Mouse (Mus musculus) kidney, postnatal 0 days (tissue): ENCODE data around the gene Kcnj15. TPM values are rescaled to one million over a fixed set of nuclear protein-coding genes. Genes with fewer than 3 reads are reported as not detected.

Source experiments
- ATAC-seq: fragments of 200-750 bp; cut with Nextera tagmentation; replicated peaks from 2 replicates; pipeline ENCODE4 v1.8.0; 2017; ENCODE audit warnings: low read depth, moderate number of reproducible peaks, moderate TSS enrichment, moderate library complexity; ENCODE audit not compliant: low FRiP score
- DNase-seq: peaks from one replicate; pipeline ENCODE4 v3.0.0-alpha.2; 2016; ENCODE audit warnings: low spot score
- H3K27ac ChIP-seq: fragments of 300-500 bp; sonication (generic); 2 replicates; pipeline ENCODE4 v1.5.1; 2014; ENCODE audit warnings: mild to moderate bottlenecking
- H3K27me3 ChIP-seq: fragments of 300-500 bp; sonication (generic); 2 replicates; pipeline ENCODE4 v1.6.1; 2014; ENCODE audit warnings: low read length, mixed read lengths; ENCODE audit not compliant: insufficient read depth
- H3K36me3 ChIP-seq: fragments of 300-500 bp; sonication (generic); 2 replicates; pipeline ENCODE4 v1.6.1; 2014; ENCODE audit warnings: low read length, mixed read lengths; ENCODE audit not compliant: insufficient read depth
- H3K4me1 ChIP-seq: fragments of 300-500 bp; sonication (generic); replicated peaks from 2 replicates; pipeline ENCODE4 v1.6.1; 2014; ENCODE audit warnings: antibody characterized with exemption, low read length, mixed read lengths; ENCODE audit not compliant: insufficient read depth
- H3K4me2 ChIP-seq: fragments of 300-500 bp; sonication (generic); 2 replicates; pipeline ENCODE4 v1.6.1; 2014; ENCODE audit warnings: mild to moderate bottlenecking, low read length, moderate library complexity, mixed read lengths
- H3K4me3 ChIP-seq: fragments of 300-500 bp; sonication (generic); replicated peaks from 2 replicates; pipeline ENCODE4 v1.5.1; 2014; ENCODE audit warnings: low read depth, low read length
- H3K9ac ChIP-seq: fragments of 300-500 bp; sonication (generic); 2 replicates; pipeline ENCODE4 v1.6.1; 2014; ENCODE audit warnings: low read depth, low read length
- H3K9me3 ChIP-seq: fragments of 300-500 bp; sonication (generic); replicated peaks from 2 replicates; pipeline ENCODE4 v1.6.1; 2016; ENCODE audit warnings: low read length, inconsistent platforms, mixed read lengths
- CTCF ChIP-seq: IDR thresholded peaks from 2 replicates; pipeline ENCODE4 v1.5.1; 2016; ENCODE audit warnings: antibody characterized with exemption, low read depth, mild to moderate bottlenecking, moderate library complexity
- WGBS: fragments of 180-500 bp; shearing (Covaris S2); extraction: QIAGEN DNeasy Blood & Tissue Kit; methylation state at CpG from one replicate; pipeline ENCODE4 v1.1.7; 2014; 5-methylcytosine and 5-hydroxymethylcytosine counted together
- polyA plus RNA-seq: library from polyadenylated mRNA; unstranded; fragments of >200 nt; fragmentation: Nextera tagmentation; extraction: Ambion mirVana; gene quantifications from 2 replicates; pipeline ENCODE4 v1.2.1, GENCODE M21; 2015

Gene Kcnj15
- polyA plus RNA-seq, 1 experiment from 2014 or later, result 14.7 TPM

GRCm38 (mm10) chr16:95243401-95243800 lies 14.0 kb upstream of the Kcnj15 start:
- no peak overlapping the region for H3K27ac ChIP-seq
- ATAC-seq (no peak), DNase-seq (no peak)
- H3K27me3 ChIP-seq, result no peaks in the 10 kb centered on the region
- H3K4me2 ChIP-seq, result no peak overlapping the region
- H3K36me3 ChIP-seq, result no peaks in the 10 kb centered on the region
- no peaks in the 10 kb centered on the region for H3K9me3 ChIP-seq
- H3K9ac ChIP-seq, result no peak overlapping the region
- no peaks in the 10 kb centered on the region; the same call in 1 of the 2 replicates for H3K4me1 ChIP-seq
- no peak for TF ChIP-seq CTCF
- 64% methylated on average over 1 of the region's 1 CpGs for WGBS
- no peak overlapping the region for H3K4me3 ChIP-seq

GRCm38 (mm10) chr16:95244626-95245303 lies 12.6 kb upstream of the Kcnj15 start:
- Histone ChIP-seq H3K36me3 (no peaks in the 10 kb centered on the region), H3K9ac (no peak overlapping the region), H3K4me2 (no peak overlapping the region), H3K27ac (peak overlapping the region; percentile 37; the same call in 1 of the 2 replicates), H3K27me3 (no peaks in the 10 kb centered on the region), H3K4me3 (no peak overlapping the region), H3K4me1 (no peaks in the 10 kb centered on the region; the same call in 1 of the 2 replicates), H3K9me3 (no peaks in the 10 kb centered on the region)
- TF ChIP-seq CTCF, result no peak
- 72% methylated on average over 12 of the region's 12 CpGs for WGBS
- ATAC-seq (peak; percentile 23; the same call in 1 of the 2 replicates), DNase-seq (no peak)

DNA sequence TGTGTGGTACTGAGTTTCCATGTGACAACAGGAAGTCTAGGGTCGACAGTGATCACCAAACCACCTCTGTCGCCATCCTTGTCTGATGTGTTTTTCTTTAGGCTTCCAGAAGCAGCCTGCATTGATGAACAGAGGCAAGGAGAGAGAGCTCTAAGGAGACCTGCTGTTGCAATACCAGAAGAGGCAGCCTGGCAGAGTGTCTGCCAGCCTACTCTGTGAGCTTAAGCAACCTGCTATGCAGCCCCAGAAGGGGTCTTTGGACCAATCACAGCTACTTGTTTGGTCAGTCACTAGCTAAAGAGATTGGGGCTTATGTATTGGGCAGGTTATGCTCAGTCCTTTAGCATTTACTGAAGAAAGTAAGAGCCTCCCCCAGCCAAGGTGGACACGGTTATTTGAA lies 11.9 kb upstream of the Kcnj15 start:
- 0 out of 2 replicates have a peak overlapping the region, but pooled peaks have one; percentile 22 for H3K27ac ChIP-seq
- 82% methylated on average over 3 of the region's 3 CpGs for WGBS
- DNase-seq (no peak), ATAC-seq (no peak)
- no peaks in the 10 kb centered on the region for H3K27me3 ChIP-seq
- no peak overlapping the region for H3K4me2 ChIP-seq
- H3K9ac ChIP-seq, result no peak overlapping the region
- TF ChIP-seq CTCF, result no peak
- no peaks in the 10 kb centered on the region; the same call in 1 of the 2 replicates for H3K4me1 ChIP-seq
- no peak overlapping the region for H3K4me3 ChIP-seq
- no peaks in the 10 kb centered on the region for H3K9me3 ChIP-seq
- H3K36me3 ChIP-seq, result no peaks in the 10 kb centered on the region

- no peak overlapping the region for H3K4me2 ChIP-seq
- no peaks in the 10 kb centered on the region for H3K36me3 ChIP-seq
- 41% methylated on average over 5 of the region's 5 CpGs for WGBS
- H3K9ac ChIP-seq, result no peak overlapping the region
- TF ChIP-seq CTCF, result no peak
- ATAC-seq, result no peak
- no peaks in the 10 kb centered on the region for H3K9me3 ChIP-seq
- no peak overlapping the region for H3K4me3 ChIP-seq
- DNase-seq, result no peak
- no peaks in the 10 kb centered on the region for H3K4me1 ChIP-seq
- no peak overlapping the region for H3K27ac ChIP-seq
- H3K27me3 ChIP-seq, result no peaks in the 10 kb centered on the region
Observed at GRCm38 (mm10) chr16:95248646-95249045, 8.7 kb upstream of the Kcnj15 start.

GRCm38 (mm10) chr16:95256648-95257047 lies 710 bp upstream of the Kcnj15 start:
- ATAC-seq (no peak), DNase-seq (no peak)
- no peak overlapping the region for H3K9ac ChIP-seq
- H3K36me3 ChIP-seq, result no peaks in the 10 kb centered on the region
- no peak overlapping the region for H3K4me3 ChIP-seq
- H3K4me1 ChIP-seq, result no peaks in the 10 kb centered on the region
- H3K27ac ChIP-seq, result no peak overlapping the region
- H3K4me2 ChIP-seq, result no peak overlapping the region
- H3K9me3 ChIP-seq, result no peaks in the 10 kb centered on the region
- no peaks in the 10 kb centered on the region for H3K27me3 ChIP-seq
- 75% methylated on average over 2 of the region's 2 CpGs for WGBS
- no peak for TF ChIP-seq CTCF

GRCm38 (mm10) chr16:95258100-95258499 lies 742 bp downstream of the Kcnj15 start:
- H3K27me3 ChIP-seq, result no peaks in the 10 kb centered on the region
- DNase-seq (no peak), ATAC-seq (no peak)
- no peak overlapping the region; the same call in 1 of the 2 replicates for H3K9ac ChIP-seq
- no peak for TF ChIP-seq CTCF
- no peak overlapping the region for H3K4me3 ChIP-seq
- no peaks in the 10 kb centered on the region for H3K4me1 ChIP-seq
- H3K4me2 ChIP-seq, result no peak overlapping the region
- 33% methylated on average over 4 of the region's 4 CpGs for WGBS
- H3K36me3 ChIP-seq, result no peaks in the 10 kb centered on the region
- H3K27ac ChIP-seq, result peak overlapping the region; percentile 63
- no peaks in the 10 kb centered on the region for H3K9me3 ChIP-seq

DNA sequence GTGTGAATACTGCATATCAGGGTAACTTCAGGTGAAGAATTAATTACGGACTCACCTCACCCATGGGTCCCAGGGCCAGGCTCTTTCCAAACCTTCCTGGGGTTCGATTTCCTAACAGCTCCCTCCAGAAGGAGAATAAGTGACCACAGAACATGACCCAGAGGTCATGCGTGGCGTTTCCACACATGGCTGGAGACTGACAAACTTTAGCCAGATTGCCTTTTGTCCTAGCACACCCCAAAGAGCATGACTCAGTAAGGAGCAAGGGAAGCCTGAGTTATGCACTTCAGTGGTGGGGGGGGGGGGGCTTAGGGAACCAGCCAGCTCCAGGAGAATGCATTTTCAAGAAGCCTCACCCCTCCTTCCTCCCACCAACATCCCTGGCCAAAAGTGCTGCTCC lies 2.1 kb downstream of the Kcnj15 start:
- Histone ChIP-seq H3K9ac (no peak overlapping the region), H3K27me3 (no peaks in the 10 kb centered on the region), H3K4me2 (peak overlapping the region; percentile 18; the same call in 1 of the 2 replicates), H3K4me1 (no peaks in the 10 kb centered on the region), H3K27ac (peak overlapping the region; percentile 63), H3K4me3 (no peak overlapping the region), H3K36me3 (no peaks in the 10 kb centered on the region), H3K9me3 (no peaks in the 10 kb centered on the region)
- 21% methylated on average over 4 of the region's 4 CpGs for WGBS
- TF ChIP-seq CTCF, result no peak
- DNase-seq (no peak), ATAC-seq (peak; percentile 64)
